Mouse (Mus musculus) CD4-positive, CD25-positive, alpha-beta regulatory T cell, adult 4 months (primary cell): ENCODE results near the gene Neurl2. TPM values are rescaled to one million over a fixed set of nuclear protein-coding genes. Genes with fewer than 3 reads are reported as not detected.
"Not testable (repeated sequence)": the region's sequence is repeated elsewhere in the genome, so short reads cannot be mapped to it uniquely, and the experiment has no call there.

Experiments
- ATAC-seq: one replicate; pipeline ENCODE4 v1.8.0; 2017
- polyA plus RNA-seq, 2 experiments: library from polyadenylated mRNA; unstranded; fragments of 100-300 nt; shearing (Covaris generic); gene quantifications; one replicate each; pipeline ENCODE4 v1.2.1; 2017

Gene Neurl2
- polyA plus RNA-seq, result 1 to 10 TPM in 1 of 2 experiments, under 1 TPM in 1; 0.65 to 1.6 TPM

GRCm38 (mm10) chr2:164833314-164833959 is at the start of gene Neurl2:
TSS of gene Neurl2 (minus strand) at chr2:164833456.
- ATAC-seq, result peak; percentile 61

GRCm38 (mm10) chr2:164882619-164883018 is 49.4 kb upstream of the Neurl2 start:
- no peak for ATAC-seq

GRCm38 (mm10) chr2:164879568-164880277 is 46.5 kb upstream of the Neurl2 start:
- ATAC-seq, result peak; percentile 92

- peak; percentile 63 for ATAC-seq
These were observed 45.9 kb upstream of the Neurl2 start, which contains the start of gene Pcif1 for GRCm38 (mm10) chr2:164879228-164879567. TSS of gene Pcif1 (plus strand) at chr2:164879304.

- peak; percentile 5 for ATAC-seq
These were observed 45.4 kb upstream of the Neurl2 start for GRCm38 (mm10) chr2:164878509-164879227.

GRCm38 (mm10) chr2:164877376-164878215 is 44.3 kb upstream of the Neurl2 start:
- ATAC-seq, result not testable (repeated sequence)

DNA sequence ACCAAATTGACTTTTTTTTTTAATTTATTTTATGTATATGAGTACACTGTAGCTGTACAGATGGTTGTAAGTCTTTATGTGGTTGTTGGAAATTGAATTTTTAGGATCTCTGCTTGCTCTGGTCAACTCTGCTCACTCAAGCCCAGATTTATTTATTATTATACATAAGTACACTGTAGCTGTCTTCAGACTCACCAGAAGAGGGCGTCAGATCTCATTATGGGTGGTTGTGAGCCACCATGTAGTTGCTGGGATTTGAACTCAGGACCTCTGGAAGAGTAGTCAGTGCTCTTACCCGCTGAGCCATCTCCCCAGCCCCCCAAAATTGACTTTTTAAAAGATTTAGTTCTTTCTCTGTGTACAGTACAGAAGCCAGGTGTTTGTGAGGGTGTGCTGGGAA is 42.4 kb upstream of the Neurl2 start:
- not testable (repeated sequence) for ATAC-seq

DNA sequence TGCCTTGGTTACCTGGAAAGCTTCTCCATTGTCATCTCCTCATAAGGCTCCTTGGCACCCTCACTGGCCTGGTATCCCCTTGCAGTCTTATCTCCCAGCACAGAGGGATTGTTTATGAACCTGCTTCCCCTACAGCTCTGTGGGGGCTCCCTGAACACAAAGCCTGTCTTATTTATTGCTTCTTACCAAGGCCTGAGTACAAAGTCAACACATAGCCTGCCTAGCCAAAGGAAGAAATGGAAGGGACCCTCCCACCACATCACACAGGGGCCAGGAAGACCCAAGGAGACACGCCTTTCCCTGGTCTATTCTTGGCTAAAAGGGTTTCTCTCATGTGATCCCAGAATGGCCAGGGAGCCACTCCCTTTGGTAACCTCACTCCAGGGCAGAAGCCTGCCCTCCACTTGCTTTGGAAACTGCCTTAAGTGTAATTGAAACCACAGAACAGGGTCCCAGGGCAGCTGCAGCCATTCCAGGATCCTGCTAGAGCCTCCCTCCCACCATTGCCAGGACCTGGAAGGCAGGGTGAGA is 41.0 kb upstream of the Neurl2 start:
- no peak for ATAC-seq

- ATAC-seq, result no peak
These were observed 40.4 kb upstream of the Neurl2 start for GRCm38 (mm10) chr2:164873621-164874020.

GRCm38 (mm10) chr2:164871602-164872303 is 38.5 kb upstream of the Neurl2 start:
- ATAC-seq, result no peak

DNA sequence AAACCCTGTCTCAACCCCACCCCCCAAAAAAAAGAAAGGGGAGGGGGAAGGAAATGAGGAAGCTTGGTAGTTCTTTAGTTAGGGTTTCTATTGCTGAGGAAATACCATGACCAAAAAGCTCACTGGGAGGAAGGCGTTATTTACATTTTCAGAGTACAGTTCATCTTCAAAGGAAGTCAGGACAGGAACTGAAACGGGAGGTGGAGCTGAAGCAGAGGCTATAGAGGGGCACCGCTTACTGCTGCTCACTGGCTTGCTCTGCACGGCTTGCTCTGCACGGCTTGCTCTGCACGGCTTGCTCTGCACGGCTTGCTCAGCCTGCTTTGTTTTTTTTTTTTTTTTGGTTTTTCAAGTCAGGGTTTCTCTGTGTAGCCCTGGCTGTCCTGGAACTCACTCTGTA is 35.2 kb upstream of the Neurl2 start:
- ATAC-seq, result peak; percentile 77

GRCm38 (mm10) chr2:164867566-164867965 is 34.3 kb upstream of the Neurl2 start:
- ATAC-seq, result no peak

GRCm38 (mm10) chr2:164866741-164867551 is 33.7 kb upstream of the Neurl2 start:
- no peak for ATAC-seq

DNA sequence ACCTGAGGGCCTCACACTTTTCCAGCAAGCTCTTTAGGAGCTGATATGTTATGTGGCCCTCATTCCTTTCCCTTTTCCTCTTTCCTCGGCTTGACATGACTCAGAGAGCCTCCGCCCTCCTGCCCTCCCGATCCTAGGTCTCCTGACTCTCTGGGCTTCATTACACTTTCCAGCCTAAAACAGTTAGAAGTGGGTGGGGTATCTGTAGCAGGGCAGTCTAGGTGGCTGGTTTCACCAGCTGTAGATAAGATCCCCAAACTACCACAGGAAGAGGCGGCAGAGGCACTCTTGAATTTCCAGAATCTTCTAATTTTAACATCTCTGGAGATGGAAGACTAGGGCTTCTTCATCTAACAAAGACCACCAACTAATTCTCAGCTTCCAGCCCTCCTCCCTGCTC is 31.3 kb upstream of the Neurl2 start:
- ATAC-seq, result no peak

DNA sequence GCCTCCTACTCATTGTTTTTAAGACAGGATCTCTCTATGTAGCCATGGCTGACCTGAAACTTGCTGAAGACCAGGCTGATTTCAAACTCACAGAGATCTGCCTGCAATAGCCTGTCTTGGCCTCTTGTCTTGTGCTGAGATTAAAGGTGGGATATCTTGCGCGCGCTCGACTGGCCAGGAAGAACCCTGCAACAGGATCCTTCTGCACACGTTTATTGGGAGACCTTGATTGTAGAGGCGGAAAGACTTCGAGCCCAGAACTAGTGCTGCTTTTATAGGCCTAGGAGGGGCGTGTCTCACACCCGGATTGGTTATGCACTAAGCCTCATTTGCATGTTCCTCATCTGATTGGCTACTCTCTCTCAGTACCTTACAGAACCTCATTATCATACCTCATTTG is 30.2 kb upstream of the Neurl2 start:
- not testable (repeated sequence) for ATAC-seq

GRCm38 (mm10) chr2:164862179-164862861 is 29.1 kb upstream of the Neurl2 start:
- ATAC-seq, result no peak

GRCm38 (mm10) chr2:164861094-164861493 is 27.8 kb upstream of the Neurl2 start:
- no peak for ATAC-seq

GRCm38 (mm10) chr2:164859640-164860432 is 26.6 kb upstream of the Neurl2 start:
- ATAC-seq, result no peak

DNA sequence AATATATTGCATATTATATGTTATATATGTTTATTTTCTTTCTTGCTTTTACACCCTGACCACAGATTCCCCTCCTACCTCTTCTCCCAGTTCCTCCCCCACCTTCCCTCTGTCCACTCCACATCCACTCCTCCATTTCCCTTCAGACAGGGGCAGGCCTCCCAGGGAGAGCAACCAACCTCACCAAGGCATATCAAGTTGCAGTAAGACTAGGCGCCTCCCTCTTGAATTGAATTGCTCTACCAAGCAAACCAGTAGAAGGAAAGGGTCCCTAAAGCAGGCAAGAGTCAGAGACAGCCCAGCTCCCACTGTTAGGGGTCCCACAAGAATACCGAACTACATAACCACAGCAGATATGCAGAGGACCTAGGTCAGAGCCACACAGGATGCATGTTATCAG is 25.9 kb upstream of the Neurl2 start:
- ATAC-seq, result no peak
